Mouse (Mus musculus): ENCODE measurements around the gene Apex2. TPM values are rescaled to one million over a fixed set of nuclear protein-coding genes. Genes with fewer than 3 reads are reported as not detected.

Apex2 gene
- 9.1 TPM for polyA plus RNA-seq (2014; fragmentation: Illumina TruSeq; extraction: RNeasy Lipid Tissue Mini Kit (QIAGEN cat#74804); ENCODE audit: low read depth, low replicate concordance)

DNA sequence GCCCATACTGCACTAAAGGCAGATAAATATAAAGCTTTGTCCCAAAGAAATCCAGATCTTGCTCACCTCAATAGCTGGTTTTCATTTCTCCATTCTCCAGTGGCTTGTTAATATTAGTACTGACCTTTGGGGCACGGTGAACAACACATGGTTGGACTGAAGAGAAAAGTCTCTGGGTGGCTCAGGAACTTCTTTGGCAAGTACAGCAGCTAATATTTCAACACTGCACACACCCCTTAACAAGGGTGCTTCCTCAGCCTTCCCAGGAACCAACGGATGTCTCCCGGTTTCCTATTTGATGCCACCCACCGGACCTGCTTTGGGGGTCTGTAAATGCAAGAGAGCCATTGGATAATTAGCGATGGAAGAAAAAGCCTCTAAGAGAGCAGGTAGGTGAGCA, at the start of gene Apex2:
TSS of gene Apex2 (minus strand) at position 173 of the 400 bp plus-strand sequence.

DNA sequence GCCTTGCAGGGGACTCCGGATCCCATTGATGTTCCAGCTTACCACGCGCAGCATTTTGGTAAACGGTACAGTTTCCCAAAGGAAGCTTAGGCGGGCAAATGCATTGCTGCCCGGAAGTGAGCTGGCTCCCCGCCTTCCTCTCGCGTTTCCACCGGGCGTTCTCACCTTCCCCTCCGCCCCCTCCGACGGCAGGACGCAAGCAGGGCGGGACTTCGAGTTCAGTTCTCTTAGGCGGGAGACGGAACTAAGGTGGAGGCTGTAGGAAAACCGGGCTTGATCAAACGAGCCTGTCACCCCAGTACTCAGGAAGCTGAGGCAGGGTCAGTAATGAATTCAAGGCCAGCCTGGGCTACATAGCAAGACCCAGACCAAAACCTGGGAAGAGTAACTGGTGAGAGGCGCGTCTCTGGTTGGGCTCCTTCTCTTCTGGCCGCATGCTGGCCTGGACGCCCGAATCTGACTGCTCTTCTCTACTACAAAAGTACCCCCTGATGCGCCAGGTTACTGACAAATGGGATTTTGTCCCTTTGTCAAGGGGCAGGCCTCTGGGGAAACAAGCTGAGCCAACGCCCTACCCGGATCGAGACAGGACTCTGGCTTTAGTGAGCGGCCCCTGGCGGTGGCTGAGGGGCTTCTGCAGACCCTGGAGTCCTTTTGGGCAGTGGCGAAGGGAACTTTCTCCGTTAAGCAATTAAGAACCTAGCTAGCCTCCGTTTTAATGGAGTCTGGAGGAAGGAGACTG, 1.5 kb downstream of the Apex2 start, which contains the start of gene Pfkfb1:
TSS of gene Pfkfb1 (plus strand) at position 207 of the 742 bp plus-strand sequence.

DNA sequence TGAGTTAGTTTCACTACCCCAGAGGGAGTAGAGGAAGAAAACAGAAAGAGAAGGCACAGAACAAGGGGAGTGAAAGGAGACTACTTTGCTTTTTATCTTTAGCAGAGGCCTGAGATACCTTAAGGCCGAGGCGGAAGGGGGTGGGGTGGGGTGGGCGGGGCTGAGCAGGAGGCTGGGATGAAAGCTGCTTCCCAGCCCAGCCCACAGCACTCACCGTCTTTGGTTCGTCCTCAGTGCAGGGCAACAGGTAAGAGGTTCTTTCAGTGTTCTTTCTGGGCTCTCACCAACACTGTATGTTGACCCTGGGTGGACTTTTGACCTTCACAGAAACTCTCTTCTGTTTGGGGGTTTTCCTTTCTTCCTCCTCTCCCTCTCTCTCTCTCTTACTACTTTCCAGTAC, 42.4 kb downstream of the Apex2 start, which contains the start of gene Alas2:
TSS of gene Alas2 (plus strand) at position 137 of the 400 bp plus-strand sequence.

Other genes with a start within 250 kb of the Apex2 start
- gene Tmem29, start 130.7 kb downstream of the Apex2 start, polyA plus RNA-seq (2014; fragmentation: Illumina TruSeq; extraction: RNeasy Lipid Tissue Mini Kit (QIAGEN cat#74804); ENCODE audit: low read depth, low replicate concordance) = 24.7 TPM
- 15.3 TPM for gene Alas2, start 42.5 kb downstream of the Apex2 start, polyA plus RNA-seq (2014; fragmentation: Illumina TruSeq; extraction: RNeasy Lipid Tissue Mini Kit (QIAGEN cat#74804); ENCODE audit: low read depth, low replicate concordance)
- gene Pfkfb1, start 1.6 kb downstream of the Apex2 start, polyA plus RNA-seq (2014; fragmentation: Illumina TruSeq; extraction: RNeasy Lipid Tissue Mini Kit (QIAGEN cat#74804); ENCODE audit: low read depth, low replicate concordance) = 38.3 TPM
- 0.78 TPM for gene Tro, start 67.7 kb upstream of the Apex2 start, polyA plus RNA-seq (2014; fragmentation: Illumina TruSeq; extraction: RNeasy Lipid Tissue Mini Kit (QIAGEN cat#74804); ENCODE audit: low read depth, low replicate concordance)
- 48.5 TPM for gene Maged2, start 224.5 kb upstream of the Apex2 start, polyA plus RNA-seq (2014; fragmentation: Illumina TruSeq; extraction: RNeasy Lipid Tissue Mini Kit (QIAGEN cat#74804); ENCODE audit: low read depth, low replicate concordance)

All from adipose tissue, adult 10 weeks (tissue).